Mouse (Mus musculus): ENCODE measurements around the gene Glipr1l3. TPM values are rescaled to one million over a fixed set of nuclear protein-coding genes. Genes with fewer than 3 reads are reported as not detected.
A peak's percentile ranks its signal among the peaks of the same experiment; 100 is the strongest.
"Not testable (repeated sequence)": the region's sequence is repeated elsewhere in the genome, so short reads cannot be mapped to it uniquely, and the experiment has no call there.

Gene Glipr1l3
- polyA plus RNA-seq (2015; fragmentation: Nextera tagmentation; extraction: Ambion mirVana), result not detected in 2 replicates

DNA sequence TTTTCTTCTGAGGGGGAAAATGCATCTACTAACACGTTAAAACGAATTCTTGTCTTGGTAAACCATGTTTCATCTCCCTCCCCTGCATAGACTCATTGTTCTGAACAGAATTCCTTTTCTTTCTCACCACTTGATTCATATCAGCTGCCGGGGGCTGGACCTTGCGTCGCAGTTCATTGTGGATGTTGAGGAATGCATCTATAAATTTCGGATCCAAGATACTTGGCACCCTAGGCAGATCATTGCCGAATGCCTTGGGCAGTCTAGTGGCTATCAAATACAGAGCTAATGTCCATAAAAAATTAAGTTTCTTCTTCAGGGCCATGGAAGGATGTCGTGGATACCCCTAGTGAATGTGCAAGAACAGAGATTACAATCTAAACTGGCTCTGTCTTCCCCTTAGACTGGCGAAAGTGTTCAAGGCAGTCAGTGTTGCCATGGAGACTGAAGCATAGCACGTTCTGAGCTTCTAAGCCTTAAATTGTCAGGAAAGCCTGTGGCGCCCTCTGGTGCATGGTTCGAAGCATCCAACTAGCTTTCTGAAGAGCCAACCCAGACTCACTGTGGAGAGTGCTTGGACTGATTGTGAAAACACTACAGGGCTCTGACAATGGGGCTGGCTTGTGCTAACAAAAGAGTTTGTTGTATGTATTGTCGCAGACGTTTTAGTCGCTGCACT lies at the start of gene Glipr1l3:
Gene Glipr1l3, minus strand, starts transcription at position 446 of the 679 bp plus-strand sequence.
- H3K9ac ChIP-seq, H3K27me3 ChIP-seq, H3K27ac ChIP-seq, H3K36me3 ChIP-seq, H3K9me3 ChIP-seq, H3K4me3 ChIP-seq, H3K4me1 ChIP-seq: not testable (repeated sequence)
- ATAC-seq (ENCODE audit: low FRiP score, low read depth), result peak; percentile 88
- peak within 1 kb of the TSS; percentile 47 for H3K4me2 ChIP-seq (replicated peaks)
- WGBS, result 22% methylated on average over 15 of the region's 15 CpGs

DNA sequence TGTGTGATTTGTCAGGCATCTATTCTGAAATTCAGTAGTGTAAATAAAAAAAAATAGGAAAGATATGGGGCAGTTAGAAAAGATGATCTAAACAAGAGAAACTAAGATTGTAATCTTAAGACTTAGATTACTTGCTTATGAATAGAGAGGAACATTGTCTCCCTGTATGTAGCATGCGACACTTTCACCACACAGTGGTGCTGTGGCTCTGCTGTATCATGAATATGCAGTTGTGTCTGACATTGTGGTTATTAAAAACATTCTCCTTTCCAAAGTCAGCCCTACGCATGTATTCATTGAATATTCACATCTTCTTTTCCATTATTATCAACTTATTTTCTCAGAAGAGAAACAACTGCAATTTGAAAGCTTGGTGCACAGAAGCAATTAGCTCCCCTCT lies 43.3 kb upstream of the Glipr1l3 start:
- Histone ChIP-seq H3K9ac (no peak overlapping the region), H3K4me2 (replicated peaks) (no peak overlapping the region), H3K27me3 (no peaks in the 10 kb centered on the region), H3K27ac (no peak overlapping the region), H3K4me3 (no peak overlapping the region), H3K4me1 (no peaks in the 10 kb centered on the region), H3K36me3 (no peaks in the 10 kb centered on the region), H3K9me3 (no peaks in the 10 kb centered on the region)
- 0 out of 2 replicates have a peak, but pooled peaks have one; percentile 48 for ATAC-seq (ENCODE audit: low FRiP score, low read depth)
- WGBS, result 59% methylated on average over 2 of the region's 2 CpGs

DNA sequence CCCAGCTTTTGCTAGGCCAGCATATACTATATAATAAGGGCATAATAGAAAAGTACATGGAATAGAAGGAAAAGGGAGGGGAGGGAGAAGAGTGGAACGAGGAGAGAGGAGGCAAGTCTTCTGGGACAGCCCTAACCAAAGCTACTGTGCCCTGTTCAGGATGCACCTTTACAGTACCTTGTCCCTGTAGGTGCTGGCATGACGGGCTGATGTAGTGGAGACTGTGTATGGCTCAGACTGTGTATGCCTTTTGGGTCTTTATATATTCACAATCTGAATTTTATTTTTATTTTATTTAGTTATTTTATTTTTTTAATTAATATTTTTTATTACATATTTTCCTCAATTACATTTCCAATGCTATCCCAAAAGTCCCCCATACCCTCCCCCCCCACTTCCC lies 33.8 kb upstream of the Glipr1l3 start:
- H3K27ac ChIP-seq; ATAC-seq (ENCODE audit: low FRiP score, low read depth): not testable (repeated sequence)
- 89% methylated on average over 2 of the region's 2 CpGs for WGBS

DNA sequence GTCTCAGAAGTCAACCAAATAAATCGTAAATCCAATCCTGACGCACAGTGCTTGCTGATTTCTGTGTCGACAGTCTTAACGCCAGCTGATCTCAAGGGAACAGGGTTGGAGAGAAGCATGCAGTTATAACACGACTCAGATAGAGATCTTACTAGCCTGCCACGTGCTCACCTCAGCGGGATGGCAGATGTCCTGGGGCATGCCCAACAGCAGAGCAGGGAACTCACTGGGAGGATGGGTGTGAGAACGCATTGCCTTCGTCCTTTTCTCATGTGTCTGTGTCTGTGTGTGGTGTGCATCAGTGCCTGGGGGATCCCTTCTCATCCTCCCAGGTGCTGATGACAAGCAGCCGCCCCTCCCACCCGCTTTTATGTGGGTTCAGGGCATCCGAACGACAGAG lies 16.9 kb upstream of the Glipr1l3 start:
- not testable (repeated sequence) for H3K4me1 ChIP-seq; H3K9ac ChIP-seq; H3K4me2 ChIP-seq (replicated peaks); H3K4me3 ChIP-seq; H3K27ac ChIP-seq; H3K27me3 ChIP-seq; ATAC-seq (ENCODE audit: low FRiP score, low read depth); H3K9me3 ChIP-seq; H3K36me3 ChIP-seq
- 24% methylated on average over 13 of the region's 13 CpGs for WGBS

More for the DNA sequence above, 33.8 kb upstream of the Glipr1l3 start:
- H3K4me2 ChIP-seq (replicated peaks); H3K9me3 ChIP-seq; H3K27me3 ChIP-seq; H3K4me3 ChIP-seq; H3K4me1 ChIP-seq; H3K9ac ChIP-seq; H3K36me3 ChIP-seq: not testable (repeated sequence)

DNA sequence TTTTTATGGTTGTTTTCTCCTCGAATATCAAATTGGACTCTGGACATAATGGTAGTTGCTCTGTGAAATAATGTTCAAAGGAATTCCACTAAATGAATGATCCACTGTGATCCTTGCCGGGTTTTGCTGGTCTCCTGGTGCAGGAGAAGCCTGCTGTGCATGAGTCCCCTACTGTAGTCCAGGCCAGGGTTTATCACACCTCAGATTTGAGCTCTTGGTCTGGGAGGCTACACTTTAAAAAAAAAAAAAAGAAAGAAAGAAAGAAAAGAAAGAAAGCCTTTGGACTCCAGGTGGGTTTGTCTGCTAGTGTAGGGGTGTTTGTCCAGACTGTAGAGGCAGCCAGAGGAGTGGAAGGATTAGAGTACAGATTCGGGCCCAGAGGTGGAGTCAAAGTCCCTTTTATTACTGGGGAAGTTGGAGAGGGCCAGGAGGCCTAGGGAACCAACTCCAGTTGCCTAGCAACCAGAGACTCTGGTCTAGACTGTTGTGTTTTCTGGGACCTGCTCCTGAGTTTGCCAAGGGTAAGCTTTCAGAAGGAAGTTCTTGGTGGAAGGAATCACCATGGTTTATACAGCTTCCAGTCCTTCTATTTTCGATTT lies 3.1 kb upstream of the Glipr1l3 start, which contains the start of gene Caps2:
Gene Caps2, plus strand, starts transcription at position 454 of the 599 bp plus-strand sequence.
- Histone ChIP-seq H3K27me3 (no peaks in the 10 kb centered on the region), H3K9me3 (no peaks in the 10 kb centered on the region), H3K27ac (no peak within 1 kb of the TSS), H3K4me2 (replicated peaks) (peak within 1 kb of the TSS; percentile 45), H3K4me1 (peaks cover 5% of the 10 kb centered on the region), H3K36me3 (no peaks in the 10 kb centered on the region), H3K9ac (no peak within 1 kb of the TSS), H3K4me3 (peak within 1 kb of the TSS; percentile 28)
- 26% methylated on average over 4 of the region's 4 CpGs for WGBS
- peak; percentile 87 for ATAC-seq (ENCODE audit: low FRiP score, low read depth)

DNA sequence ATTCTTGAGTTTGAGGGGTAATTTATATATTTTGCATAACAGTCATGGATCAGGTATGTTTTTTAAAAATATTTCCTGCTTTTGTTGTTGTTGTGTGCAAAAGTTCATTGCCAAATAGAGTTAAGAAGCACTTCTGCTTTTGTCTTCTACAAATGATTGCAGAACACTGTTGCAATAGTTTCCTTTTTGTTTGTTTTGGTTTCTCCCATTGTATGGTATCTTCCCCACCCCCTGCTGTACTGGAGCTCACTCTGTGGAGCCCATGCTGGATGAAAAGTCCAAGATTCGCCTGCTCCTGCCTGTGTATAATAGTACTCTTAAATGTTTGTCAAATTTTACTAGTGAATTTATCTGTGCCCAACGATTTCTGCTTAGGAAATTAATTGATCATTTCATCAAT lies 20.3 kb downstream of the Glipr1l3 start:
- Histone ChIP-seq H3K36me3 (no peaks in the 10 kb centered on the region), H3K27ac (no peak overlapping the region), H3K27me3 (no peaks in the 10 kb centered on the region), H3K4me2 (replicated peaks) (no peak overlapping the region), H3K4me3 (no peak overlapping the region), H3K4me1 (no peaks in the 10 kb centered on the region), H3K9me3 (no peaks in the 10 kb centered on the region), H3K9ac (no peak overlapping the region)
- WGBS, result 71% methylated on average over 2 of the region's 2 CpGs
- no peak for ATAC-seq (ENCODE audit: low FRiP score, low read depth)

DNA sequence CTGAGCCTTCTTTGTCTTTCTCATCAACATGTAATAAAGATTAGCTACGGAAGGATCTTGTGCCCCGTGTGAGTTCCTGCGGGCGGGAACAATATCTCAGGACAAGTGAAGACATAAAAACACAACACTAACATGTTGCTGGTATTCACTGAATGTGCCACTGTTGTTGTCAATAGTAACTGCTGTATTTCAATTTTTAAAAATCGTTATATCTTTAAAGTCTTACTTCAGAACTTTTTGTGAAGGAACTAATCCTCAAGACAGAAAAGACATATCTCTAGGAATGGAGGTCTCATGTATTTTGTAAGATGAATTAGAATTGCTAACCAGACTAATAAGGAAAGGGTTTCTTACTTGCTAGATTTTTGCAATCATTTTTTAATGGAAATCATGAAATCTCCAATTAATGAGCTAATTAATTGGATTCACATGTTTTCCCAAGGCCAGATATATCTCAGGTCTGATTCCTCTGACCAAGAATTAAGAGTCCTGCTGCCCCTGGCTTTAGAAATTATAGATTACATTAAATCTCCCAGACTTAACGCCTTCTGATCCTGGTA lies 21.2 kb downstream of the Glipr1l3 start:
- Histone ChIP-seq H3K4me1 (no peaks in the 10 kb centered on the region), H3K27me3 (no peaks in the 10 kb centered on the region), H3K4me3 (peak overlapping the region; percentile 35), H3K36me3 (no peaks in the 10 kb centered on the region), H3K4me2 (replicated peaks) (peak overlapping the region; percentile 52), H3K9me3 (no peaks in the 10 kb centered on the region), H3K9ac (peak overlapping the region; percentile 43; the same call in 1 of the 2 replicates), H3K27ac (no peak overlapping the region)
- ATAC-seq (ENCODE audit: low FRiP score, low read depth), result no peak
- WGBS, result 45% methylated on average over 6 of the region's 6 CpGs

DNA sequence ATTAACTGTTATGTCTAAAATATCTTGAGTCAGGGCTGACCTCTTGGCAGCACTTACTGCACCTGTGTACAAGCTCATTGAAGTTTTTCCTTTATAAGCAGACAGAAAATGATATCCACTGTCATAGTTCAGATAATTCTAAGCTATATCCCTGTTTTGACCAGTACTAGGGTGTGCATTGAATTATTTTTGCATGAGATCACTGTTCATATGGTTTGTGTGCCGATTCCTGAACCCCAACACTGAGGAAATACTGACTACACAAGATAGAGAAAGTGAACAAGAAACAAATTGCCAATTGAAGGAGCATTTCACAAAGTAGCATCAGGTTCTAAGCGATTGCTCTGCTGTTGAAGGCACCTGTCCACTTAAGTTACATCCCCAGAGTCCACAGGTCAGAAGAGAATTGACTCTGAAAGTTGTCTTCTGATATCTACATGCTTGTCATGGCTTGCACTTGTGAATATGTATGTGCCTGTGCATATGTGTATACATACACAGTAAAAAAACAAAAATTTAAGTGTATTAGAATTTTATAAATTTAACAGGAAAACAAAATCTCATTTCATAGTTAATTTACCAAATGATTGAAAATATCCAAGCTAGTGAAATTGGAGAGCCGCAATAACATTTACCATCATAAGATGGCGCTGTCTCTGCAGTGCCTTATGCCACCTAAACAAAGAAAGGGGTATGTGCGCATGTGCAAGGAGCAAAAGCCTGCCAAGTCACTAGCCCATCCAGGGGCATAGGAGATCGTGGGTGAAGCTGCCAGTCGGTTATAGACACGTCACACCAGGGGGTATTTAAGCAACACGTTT lies 21.9 kb downstream of the Glipr1l3 start:
- peak overlapping the region; percentile 43; the same call in 1 of the 2 replicates for H3K9ac ChIP-seq
- peak; percentile 78; the same call in 1 of the 2 replicates for ATAC-seq (ENCODE audit: low FRiP score, low read depth)
- WGBS, result 16% methylated on average over 9 of the region's 9 CpGs

DNA sequence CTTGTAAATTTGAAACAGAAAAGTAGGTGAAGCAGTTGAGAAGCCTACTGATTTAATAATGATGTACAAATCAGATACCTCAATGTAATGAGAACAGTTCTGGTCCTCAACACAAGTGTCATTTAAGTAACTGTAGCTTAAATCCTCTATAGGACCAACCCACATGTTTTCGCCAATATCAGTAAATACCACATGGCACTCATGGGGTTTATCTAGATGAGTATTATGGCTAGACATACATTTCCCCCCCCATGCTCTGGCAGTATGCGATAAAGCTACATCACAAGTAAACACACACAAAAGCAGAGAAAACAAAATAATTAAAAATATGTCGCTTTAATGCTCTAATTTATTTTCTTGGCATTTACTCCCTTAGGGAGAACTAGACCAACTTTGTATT lies 27.9 kb downstream of the Glipr1l3 start:
- ATAC-seq (ENCODE audit: low FRiP score, low read depth), result no peak
- no peak overlapping the region for H3K4me2 ChIP-seq (replicated peaks)

More for the DNA sequence above, 21.9 kb downstream of the Glipr1l3 start:
- Histone ChIP-seq H3K27me3 (no peaks in the 10 kb centered on the region), H3K4me1 (no peaks in the 10 kb centered on the region), H3K36me3 (no peaks in the 10 kb centered on the region), H3K9me3 (no peaks in the 10 kb centered on the region), H3K4me2 (replicated peaks) (peak overlapping the region; percentile 52), H3K4me3 (peak overlapping the region; percentile 35), H3K27ac (no peak overlapping the region)

DNA sequence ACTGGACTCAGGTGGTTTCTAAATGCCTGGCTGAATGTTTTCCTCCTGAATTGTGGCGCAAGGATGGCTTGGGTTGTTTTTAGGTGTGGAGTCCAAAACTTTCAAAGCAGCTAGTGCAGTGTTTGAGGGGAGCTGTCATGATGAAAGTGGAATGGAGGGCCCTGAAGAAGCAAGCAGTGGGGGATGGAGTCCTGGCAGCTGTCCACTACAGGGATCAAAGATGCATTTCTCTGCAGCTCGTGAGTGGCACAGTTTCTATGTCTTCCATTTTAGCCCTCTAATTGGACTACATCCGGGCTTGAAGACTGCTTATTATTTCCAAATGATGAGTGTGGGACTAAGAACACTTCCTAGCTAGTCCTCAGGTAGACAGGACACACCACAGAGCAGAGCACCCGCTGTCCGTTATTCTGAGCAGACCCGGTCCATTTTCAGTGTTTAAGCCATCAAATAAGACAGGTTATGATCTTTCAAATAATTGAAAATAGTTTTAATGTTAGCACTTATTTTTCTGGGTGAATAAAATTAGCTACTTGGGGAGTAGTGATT lies 32.4 kb downstream of the Glipr1l3 start:
- H3K27ac ChIP-seq; H3K9me3 ChIP-seq; H3K9ac ChIP-seq; H3K4me3 ChIP-seq; H3K27me3 ChIP-seq; H3K4me2 ChIP-seq (replicated peaks); ATAC-seq (ENCODE audit: low FRiP score, low read depth); H3K4me1 ChIP-seq; H3K36me3 ChIP-seq: not testable (repeated sequence)
- WGBS, result 60% methylated on average over 6 of the region's 6 CpGs

More for the DNA sequence above, 27.9 kb downstream of the Glipr1l3 start:
- no peaks in the 10 kb centered on the region for H3K9me3 ChIP-seq
- no peaks in the 10 kb centered on the region for H3K4me1 ChIP-seq
- 93% methylated on average over 3 of the region's 3 CpGs for WGBS
- no peaks in the 10 kb centered on the region for H3K27me3 ChIP-seq
- no peak overlapping the region for H3K27ac ChIP-seq
- no peak overlapping the region for H3K9ac ChIP-seq
- H3K4me3 ChIP-seq, result no peak overlapping the region
- no peaks in the 10 kb centered on the region for H3K36me3 ChIP-seq

DNA sequence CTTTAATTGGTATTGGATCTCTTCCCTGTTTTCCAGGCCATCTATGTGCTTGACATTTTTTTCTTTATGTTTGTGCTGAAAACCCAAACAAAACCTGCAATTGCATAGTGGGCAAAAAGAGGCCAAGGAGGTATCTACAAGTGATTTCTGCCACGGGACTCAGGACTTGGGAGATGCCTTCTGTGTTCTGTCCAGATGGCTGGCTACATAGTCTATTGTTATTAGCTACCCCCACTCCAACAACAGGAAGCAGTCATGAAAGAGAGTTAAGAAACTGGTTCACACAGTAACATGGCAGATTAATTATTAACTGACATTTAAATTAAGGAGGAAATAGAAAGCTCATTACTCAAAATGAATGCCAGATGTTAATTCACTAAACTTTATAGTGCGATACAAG lies 35.0 kb downstream of the Glipr1l3 start:
- H3K27me3 ChIP-seq; H3K4me1 ChIP-seq; H3K9me3 ChIP-seq; H3K4me3 ChIP-seq; H3K27ac ChIP-seq; H3K4me2 ChIP-seq (replicated peaks); H3K36me3 ChIP-seq; ATAC-seq (ENCODE audit: low FRiP score, low read depth); H3K9ac ChIP-seq: not testable (repeated sequence)
- 25% methylated on average over 2 of the region's 2 CpGs for WGBS

Measured in limb, embryonic 13.5 days (tissue).